Mouse (Mus musculus) stomach, embryonic 14.5 days (tissue): ENCODE data around the gene Cmpk2. TPM values are rescaled to one million over a fixed set of nuclear protein-coding genes. Genes with fewer than 3 reads are reported as not detected.
A peak's percentile ranks its signal among the peaks of the same experiment; 100 is the strongest.
"Not testable (repeated sequence)": the region's sequence is repeated elsewhere in the genome, so short reads cannot be mapped to it uniquely, and the experiment has no call there.

Source experiments
- ATAC-seq: fragments of 200-750 bp; cut with Nextera tagmentation; 2 replicates; pipeline ENCODE4 v1.8.0; 2017; ENCODE audit warnings: low read depth, moderate TSS enrichment; ENCODE audit not compliant: insufficient number of reproducible peaks, insufficient read depth, low FRiP score
- H3K27ac ChIP-seq: fragments of 300-500 bp; sonication (generic); 2 replicates; pipeline ENCODE4 v1.5.1; 2014; ENCODE audit warnings: mild to moderate bottlenecking, low read length, moderate library complexity, mixed read lengths
- H3K27me3 ChIP-seq: fragments of 300-500 bp; sonication (generic); 2 replicates; pipeline ENCODE4 v1.6.1; 2014; ENCODE audit warnings: low read length, control low read depth, mixed read lengths; ENCODE audit not compliant: control insufficient read depth, insufficient read depth
- H3K36me3 ChIP-seq: fragments of 300-500 bp; sonication (generic); 2 replicates; pipeline ENCODE4 v1.6.1; 2014; ENCODE audit warnings: mild to moderate bottlenecking, control low read depth, low read length, moderate library complexity, mixed read lengths; ENCODE audit not compliant: control insufficient read depth, insufficient read depth
- H3K4me1 ChIP-seq: fragments of 300-500 bp; sonication (generic); 2 replicates; pipeline ENCODE4 v1.6.1; 2014; ENCODE audit warnings: low read length, control low read depth, mixed read lengths; ENCODE audit not compliant: control insufficient read depth, insufficient read depth
- H3K4me2 ChIP-seq: fragments of 300-500 bp; sonication (generic); replicated peaks from 2 replicates; pipeline ENCODE4 v1.6.1; 2014; ENCODE audit warnings: low read depth, low read length, control low read depth
- H3K4me3 ChIP-seq: fragments of 300-500 bp; sonication (generic); 2 replicates; pipeline ENCODE4 v1.5.1; 2014; ENCODE audit warnings: low read depth, low read length, control low read depth
- H3K9ac ChIP-seq: fragments of 300-500 bp; sonication (generic); replicated peaks from 2 replicates; pipeline ENCODE4 v1.6.1; 2014; ENCODE audit warnings: low read depth, mild to moderate bottlenecking, control low read depth, low read length, moderate library complexity, mixed read lengths
- H3K9me3 ChIP-seq: fragments of 300-500 bp; sonication (generic); 2 replicates; pipeline ENCODE4 v1.6.1; 2016; ENCODE audit warnings: low read depth, low read length, control low read depth; ENCODE audit not compliant: control insufficient read depth
- WGBS: fragments of 180-500 bp; shearing (Covaris S2); extraction: QIAGEN DNeasy Blood & Tissue Kit; methylation state at CpG from one replicate; pipeline ENCODE4 v1.1.7; 2014; 5-methylcytosine and 5-hydroxymethylcytosine counted together
- polyA plus RNA-seq: library from polyadenylated mRNA; unstranded; fragments of >200 nt; fragmentation: Nextera tagmentation; extraction: Ambion mirVana; gene quantifications from 2 replicates; pipeline ENCODE4 v1.2.1, GENCODE M21; 2014

Gene Cmpk2
- polyA plus RNA-seq, 1 experiment from 2014 or later = 4.6 TPM

- H3K27me3 ChIP-seq = no peaks in the 10 kb centered on the region
- H3K27ac ChIP-seq = no peak overlapping the region
- WGBS = 20% methylated on average over 6 of the region's 6 CpGs
- peak overlapping the region; percentile 98 for H3K4me2 ChIP-seq
- no peaks in the 10 kb centered on the region for H3K9me3 ChIP-seq
- H3K36me3 ChIP-seq = no peaks in the 10 kb centered on the region
- no peak for ATAC-seq
- H3K4me3 ChIP-seq = peak overlapping the region; percentile 64
- H3K9ac ChIP-seq = 0 out of 2 replicates have a peak overlapping the region, but pooled peaks have one; percentile 65
- no peaks in the 10 kb centered on the region; the same call in 1 of the 2 replicates for H3K4me1 ChIP-seq
Observed at GRCm38 (mm10) chr12:26470042-26470409, 1.0 kb downstream of the Cmpk2 start.

- no peak overlapping the region for H3K27ac ChIP-seq
- no peaks in the 10 kb centered on the region for H3K36me3 ChIP-seq
- no peak for ATAC-seq
- H3K27me3 ChIP-seq = no peaks in the 10 kb centered on the region
- H3K4me3 ChIP-seq = no peak overlapping the region
- H3K4me2 ChIP-seq = no peak overlapping the region
- H3K9me3 ChIP-seq = no peaks in the 10 kb centered on the region
- 58% methylated on average over 3 of the region's 3 CpGs for WGBS
- H3K4me1 ChIP-seq = no peaks in the 10 kb centered on the region; the same call in 1 of the 2 replicates
- no peak overlapping the region for H3K9ac ChIP-seq
Observed at GRCm38 (mm10) chr12:26471376-26471775, 2.4 kb downstream of the Cmpk2 start.

- Histone ChIP-seq H3K36me3 (no peaks in the 10 kb centered on the region), H3K4me2 (no peak overlapping the region), H3K27me3 (no peaks in the 10 kb centered on the region), H3K4me3 (no peak overlapping the region), H3K9me3 (no peaks in the 10 kb centered on the region), H3K27ac (no peak overlapping the region), H3K4me1 (no peaks in the 10 kb centered on the region; the same call in 1 of the 2 replicates), H3K9ac (no peak overlapping the region)
- no peak for ATAC-seq
- 84% methylated on average over 3 of the region's 3 CpGs for WGBS
Observed at GRCm38 (mm10) chr12:26472770-26473481, 3.9 kb downstream of the Cmpk2 start.

GRCm38 (mm10) chr12:26473746-26474145, 4.7 kb downstream of the Cmpk2 start:
- no peak overlapping the region for H3K4me3 ChIP-seq
- no peak for ATAC-seq
- H3K4me2 ChIP-seq = no peak overlapping the region
- H3K36me3 ChIP-seq = no peaks in the 10 kb centered on the region
- H3K4me1 ChIP-seq = no peaks in the 10 kb centered on the region; the same call in 1 of the 2 replicates
- H3K9ac ChIP-seq = no peak overlapping the region
- WGBS = 85% methylated on average over 6 of the region's 6 CpGs
- H3K27ac ChIP-seq = no peak overlapping the region
- H3K9me3 ChIP-seq = no peaks in the 10 kb centered on the region
- H3K27me3 ChIP-seq = no peaks in the 10 kb centered on the region

- Histone ChIP-seq H3K9ac (no peak overlapping the region), H3K4me1 (no peaks in the 10 kb centered on the region), H3K9me3 (no peaks in the 10 kb centered on the region), H3K27ac (no peak overlapping the region), H3K36me3 (no peaks in the 10 kb centered on the region), H3K4me2 (no peak overlapping the region), H3K27me3 (no peaks in the 10 kb centered on the region), H3K4me3 (no peak overlapping the region)
- WGBS = 93% methylated on average over 5 of the region's 5 CpGs
- no peak for ATAC-seq
Observed at GRCm38 (mm10) chr12:26477198-26477597, 8.2 kb downstream of the Cmpk2 start.

GRCm38 (mm10) chr12:26478196-26479004, 9.4 kb downstream of the Cmpk2 start:
- no peaks in the 10 kb centered on the region for H3K27me3 ChIP-seq
- H3K27ac ChIP-seq = no peak overlapping the region
- H3K4me2 ChIP-seq = no peak overlapping the region
- H3K4me3 ChIP-seq = no peak overlapping the region
- no peaks in the 10 kb centered on the region for H3K36me3 ChIP-seq
- 76% methylated on average over 18 of the region's 18 CpGs for WGBS
- no peaks in the 10 kb centered on the region for H3K4me1 ChIP-seq
- H3K9ac ChIP-seq = no peak overlapping the region
- H3K9me3 ChIP-seq = no peaks in the 10 kb centered on the region
- no peak for ATAC-seq

- not testable (repeated sequence) for H3K9ac ChIP-seq, H3K4me1 ChIP-seq, H3K27me3 ChIP-seq, H3K4me3 ChIP-seq, H3K27ac ChIP-seq, H3K4me2 ChIP-seq, H3K9me3 ChIP-seq, H3K36me3 ChIP-seq, ATAC-seq
- 89% methylated on average over 12 of the region's 12 CpGs for WGBS
Observed at GRCm38 (mm10) chr12:26485738-26486580, 17.0 kb downstream of the Cmpk2 start.

- Histone ChIP-seq H3K9me3 (no peaks in the 10 kb centered on the region), H3K36me3 (no peaks in the 10 kb centered on the region), H3K4me3 (no peak overlapping the region), H3K27ac (no peak overlapping the region), H3K9ac (no peak overlapping the region), H3K4me1 (no peaks in the 10 kb centered on the region), H3K4me2 (no peak overlapping the region), H3K27me3 (no peaks in the 10 kb centered on the region)
- WGBS = 55% methylated on average over 14 of the region's 14 CpGs
- ATAC-seq = no peak
Observed at GRCm38 (mm10) chr12:26487874-26488616, 19.0 kb downstream of the Cmpk2 start.
